Mouse (Mus musculus): Measurements from ENCODE around the gene Clstn3. TPM values are rescaled to one million over a fixed set of nuclear protein-coding genes. Genes with fewer than 3 reads are reported as not detected.
"Not testable (repeated sequence)": the region's sequence is repeated elsewhere in the genome, so short reads cannot be mapped to it uniquely, and the experiment has no call there.

Clstn3 gene
- polyA plus RNA-seq, 1 experiment = 76.2 TPM

GRCm38 (mm10) chr6:124496054-124496453 lies 31.5 kb upstream of the Clstn3 start:
- H3K36me3 ChIP-seq (replicated peaks; ENCODE audit: low read length) = no peaks in the 10 kb centered on the region
- peaks cover 2% of the 10 kb centered on the region for H3K27me3 ChIP-seq (replicated peaks)
- no peak for TF ChIP-seq GATA1 (IDR thresholded peaks at IDR 0.05; ENCODE audit: borderline replicate concordance, low read length)
- TF ChIP-seq FLI1 (IDR thresholded peaks at IDR 0.05; ENCODE audit: low read length) = no peak
- no peaks in the 10 kb centered on the region for H3K9me3 ChIP-seq
- H3K4me3 ChIP-seq (replicated peaks) = no peak overlapping the region
- peaks cover 32% of the 10 kb centered on the region for H3K4me1 ChIP-seq

- H3K36me3 ChIP-seq (replicated peaks; ENCODE audit: low read length) = no peaks in the 10 kb centered on the region
- H3K4me3 ChIP-seq (replicated peaks) = no peak overlapping the region
- peaks cover 2% of the 10 kb centered on the region for H3K27me3 ChIP-seq (replicated peaks)
- TF ChIP-seq FLI1 (IDR thresholded peaks at IDR 0.05; ENCODE audit: low read length) (no peak), GATA1 (IDR thresholded peaks at IDR 0.05; ENCODE audit: borderline replicate concordance, low read length) (no peak)
- no peaks in the 10 kb centered on the region for H3K9me3 ChIP-seq
- peaks cover 38% of the 10 kb centered on the region for H3K4me1 ChIP-seq
Measured at GRCm38 (mm10) chr6:124493886-124494285, 29.3 kb upstream of the Clstn3 start.

DNA sequence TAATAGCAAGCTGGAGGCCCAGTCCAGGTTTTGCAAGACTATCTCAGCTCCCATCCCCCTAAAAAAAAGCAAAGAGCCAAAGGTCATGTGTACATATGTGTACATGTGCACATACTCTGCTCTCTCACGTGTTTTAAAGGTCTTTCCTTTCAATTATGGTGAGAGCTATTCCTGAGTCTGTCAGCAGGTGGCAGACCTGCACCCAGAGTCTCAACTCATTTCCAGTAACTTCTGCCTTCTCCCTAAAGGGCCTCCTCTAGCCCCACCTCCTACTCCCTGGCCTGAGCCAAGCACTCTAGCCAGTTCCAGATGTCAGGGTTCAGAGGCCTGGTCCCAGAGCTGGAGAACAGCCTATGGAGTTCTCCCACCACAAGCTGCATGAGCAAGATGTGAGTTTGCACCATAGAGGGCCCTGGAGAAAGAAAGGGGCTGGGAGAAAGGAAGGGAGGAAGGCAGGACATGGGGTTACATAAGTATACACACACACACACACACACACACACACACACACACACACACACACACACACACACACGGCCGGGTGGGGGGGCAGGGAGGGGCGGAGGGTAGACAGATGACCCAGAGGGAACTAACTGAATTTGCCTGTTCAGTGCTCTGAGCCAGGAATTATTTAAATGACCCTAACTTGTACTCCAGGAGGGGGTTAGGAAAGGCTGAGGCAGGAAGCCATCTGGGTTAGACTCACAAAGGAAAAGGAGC lies 28.4 kb upstream of the Clstn3 start, which contains the start of gene C1rl:
Gene C1rl (plus strand): TSS at position 272 of the 720 bp plus-strand sequence.
- Histone ChIP-seq H3K9me3 (no peaks in the 10 kb centered on the region), H3K36me3 (replicated peaks; ENCODE audit: low read length) (no peaks in the 10 kb centered on the region), H3K4me1 (peaks cover 40% of the 10 kb centered on the region), H3K4me3 (replicated peaks) (peak within 1 kb of the TSS; percentile 84), H3K27me3 (replicated peaks) (peaks cover 2% of the 10 kb centered on the region)
- TF ChIP-seq FLI1 (IDR thresholded peaks at IDR 0.05; ENCODE audit: low read length) = no peak
- no peak for TF ChIP-seq GATA1 (IDR thresholded peaks at IDR 0.05; ENCODE audit: borderline replicate concordance, low read length)

DNA sequence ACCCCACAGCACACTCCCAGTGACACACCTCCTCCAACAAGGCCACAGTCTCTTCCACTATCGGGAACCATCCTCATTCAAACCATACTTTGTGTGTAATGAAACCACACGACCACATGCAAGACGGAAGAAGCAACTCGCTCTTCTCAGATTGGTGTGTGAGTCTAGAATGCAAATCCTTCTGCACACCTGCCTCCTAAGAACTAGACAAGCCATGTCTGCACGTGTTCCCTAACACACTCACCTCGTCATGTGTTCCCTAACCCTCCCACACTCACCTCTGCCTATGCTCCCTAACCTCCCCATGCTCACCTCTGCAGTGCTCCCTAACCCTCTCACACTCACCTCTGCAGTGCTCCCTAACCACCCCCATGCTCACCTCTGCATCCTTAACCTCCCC lies 26.8 kb upstream of the Clstn3 start:
- Histone ChIP-seq H3K4me1 (peaks cover 38% of the 10 kb centered on the region), H3K4me3 (replicated peaks) (no peak overlapping the region), H3K27me3 (replicated peaks) (peaks cover 2% of the 10 kb centered on the region), H3K36me3 (replicated peaks; ENCODE audit: low read length) (no peaks in the 10 kb centered on the region), H3K9me3 (no peaks in the 10 kb centered on the region)
- TF ChIP-seq GATA1 (IDR thresholded peaks at IDR 0.05; ENCODE audit: borderline replicate concordance, low read length) = no peak
- TF ChIP-seq FLI1 (IDR thresholded peaks at IDR 0.05; ENCODE audit: low read length) = no peak

DNA sequence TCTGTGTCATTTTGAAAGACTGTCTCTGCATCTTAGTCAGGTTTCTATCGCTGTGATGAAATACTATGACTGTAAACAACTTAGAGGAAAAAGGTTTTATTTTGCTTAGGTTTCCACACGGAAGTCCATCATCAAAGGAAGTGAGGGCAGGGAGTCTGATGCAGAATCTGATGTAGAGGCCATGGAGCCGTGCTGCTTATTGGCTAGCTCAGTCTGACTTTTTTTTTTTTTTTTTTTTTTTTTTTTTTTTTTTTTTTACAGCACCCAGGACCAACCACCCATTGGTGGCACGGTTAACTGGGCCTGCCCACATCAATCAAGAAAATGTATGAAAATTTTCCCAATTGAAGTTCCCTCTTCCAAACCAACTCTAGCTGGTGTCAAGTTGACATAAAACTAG lies 24.4 kb upstream of the Clstn3 start:
- Histone ChIP-seq H3K27me3 (replicated peaks) (peaks cover 2% of the 10 kb centered on the region), H3K9me3 (no peaks in the 10 kb centered on the region), H3K4me1 (peaks cover 37% of the 10 kb centered on the region), H3K4me3 (replicated peaks) (no peak overlapping the region), H3K36me3 (replicated peaks; ENCODE audit: low read length) (no peaks in the 10 kb centered on the region)
- TF ChIP-seq FLI1 (IDR thresholded peaks at IDR 0.05; ENCODE audit: low read length) (no peak), GATA1 (IDR thresholded peaks at IDR 0.05; ENCODE audit: borderline replicate concordance, low read length) (no peak)

DNA sequence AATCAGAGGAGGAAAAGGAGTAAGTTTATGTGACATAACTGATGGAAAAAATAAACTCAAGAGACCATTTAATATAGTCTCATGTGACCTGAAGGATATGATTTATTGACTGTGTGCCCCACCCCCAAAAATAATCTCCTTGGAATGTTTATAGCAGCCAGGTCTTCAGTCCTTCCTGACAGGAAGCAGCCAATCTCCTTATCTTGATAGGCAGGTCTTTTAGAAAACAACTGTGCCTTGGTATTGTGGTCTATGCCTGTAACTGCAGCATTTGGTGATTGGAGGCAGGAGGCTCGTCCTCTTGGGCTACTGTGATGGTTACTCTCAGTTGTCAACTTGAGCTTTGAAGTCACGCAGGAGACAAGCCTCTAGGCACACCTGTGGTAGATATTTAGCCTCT lies 22.9 kb upstream of the Clstn3 start:
- Histone ChIP-seq H3K9me3 (no peaks in the 10 kb centered on the region), H3K4me1 (peaks cover 23% of the 10 kb centered on the region), H3K27me3 (replicated peaks) (peaks cover 9% of the 10 kb centered on the region), H3K4me3 (replicated peaks) (no peak overlapping the region), H3K36me3 (replicated peaks; ENCODE audit: low read length) (no peaks in the 10 kb centered on the region)
- TF ChIP-seq GATA1 (IDR thresholded peaks at IDR 0.05; ENCODE audit: borderline replicate concordance, low read length) (no peak), FLI1 (IDR thresholded peaks at IDR 0.05; ENCODE audit: low read length) (no peak)

- H3K4me3 ChIP-seq (replicated peaks) = no peak overlapping the region
- TF ChIP-seq GATA1 (IDR thresholded peaks at IDR 0.05; ENCODE audit: borderline replicate concordance, low read length) (no peak), FLI1 (IDR thresholded peaks at IDR 0.05; ENCODE audit: low read length) (no peak)
- no peaks in the 10 kb centered on the region for H3K9me3 ChIP-seq
- H3K27me3 ChIP-seq (replicated peaks) = peaks cover 7% of the 10 kb centered on the region
- H3K36me3 ChIP-seq (replicated peaks; ENCODE audit: low read length) = no peaks in the 10 kb centered on the region
- peaks cover 20% of the 10 kb centered on the region for H3K4me1 ChIP-seq
Measured at GRCm38 (mm10) chr6:124485414-124486144, 21.0 kb upstream of the Clstn3 start.

DNA sequence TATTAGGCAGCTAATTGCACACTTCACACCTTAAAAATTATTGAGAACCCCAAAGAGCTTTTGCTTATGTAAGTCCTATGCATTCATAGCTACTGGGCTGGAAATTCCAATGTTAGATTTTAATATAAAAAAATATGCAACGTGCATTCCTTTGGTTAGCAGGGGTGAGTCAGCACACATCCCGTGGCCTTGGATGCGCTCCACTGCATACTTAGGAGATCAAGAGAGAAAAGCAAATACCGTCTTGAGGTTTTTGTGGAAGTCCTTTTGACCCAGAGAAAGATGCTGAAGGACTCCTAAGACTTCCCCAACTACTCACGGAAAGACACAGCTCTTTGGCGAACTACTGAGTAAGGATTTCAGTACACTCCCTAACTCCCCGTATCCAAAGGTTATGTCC lies 20.3 kb upstream of the Clstn3 start:
- H3K4me1 ChIP-seq = peaks cover 16% of the 10 kb centered on the region
- no peaks in the 10 kb centered on the region for H3K9me3 ChIP-seq
- no peak overlapping the region for H3K4me3 ChIP-seq (replicated peaks)
- H3K36me3 ChIP-seq (replicated peaks; ENCODE audit: low read length) = no peaks in the 10 kb centered on the region
- H3K27me3 ChIP-seq (replicated peaks) = peaks cover 7% of the 10 kb centered on the region
- TF ChIP-seq GATA1 (IDR thresholded peaks at IDR 0.05; ENCODE audit: borderline replicate concordance, low read length) = no peak
- TF ChIP-seq FLI1 (IDR thresholded peaks at IDR 0.05; ENCODE audit: low read length) = no peak

- H3K36me3 ChIP-seq (replicated peaks; ENCODE audit: low read length); H3K9me3 ChIP-seq; H3K4me3 ChIP-seq (replicated peaks): not testable (repeated sequence)
- Histone ChIP-seq H3K4me1 (peaks cover 18% of the 10 kb centered on the region), H3K27me3 (replicated peaks) (peaks cover 11% of the 10 kb centered on the region)
Measured at GRCm38 (mm10) chr6:124483831-124484230, 19.2 kb upstream of the Clstn3 start.

DNA sequence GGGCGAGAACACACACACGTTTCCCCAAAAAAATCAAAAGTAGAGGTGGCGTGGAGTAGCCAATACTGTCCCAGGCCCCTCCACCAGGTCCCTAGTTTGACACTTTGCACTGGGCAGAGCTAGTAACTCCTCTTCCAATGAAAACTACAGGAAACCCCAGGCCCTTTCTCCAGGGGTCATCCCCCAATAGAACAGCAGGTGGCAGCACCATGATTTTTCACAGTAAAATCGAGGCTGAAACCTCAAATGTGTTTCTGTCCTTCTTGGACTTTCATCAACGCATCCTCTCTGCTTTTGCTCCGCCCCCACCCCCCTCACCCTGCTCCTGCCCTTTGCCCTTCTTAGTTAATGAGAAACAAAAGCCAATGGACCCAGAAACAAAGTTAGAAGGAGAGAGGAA lies 17.0 kb upstream of the Clstn3 start:
- Histone ChIP-seq H3K9me3 (no peaks in the 10 kb centered on the region), H3K27me3 (replicated peaks) (peaks cover 24% of the 10 kb centered on the region), H3K4me1 (peaks cover 25% of the 10 kb centered on the region), H3K4me3 (replicated peaks) (no peak overlapping the region), H3K36me3 (replicated peaks; ENCODE audit: low read length) (no peaks in the 10 kb centered on the region)
- TF ChIP-seq GATA1 (IDR thresholded peaks at IDR 0.05; ENCODE audit: borderline replicate concordance, low read length) (no peak), FLI1 (IDR thresholded peaks at IDR 0.05; ENCODE audit: low read length) (no peak)

Data from megakaryocyte, embryonic 14.5 days (primary cell).